Mouse (Mus musculus) MEL-GATA-1-ER (cell line): ENCODE results near the gene Tmem30a.
A peak's percentile ranks its signal among the peaks of the same experiment; 100 is the strongest.

Experiments used
- DNase-seq: peaks from one replicate; pipeline ENCODE4 v3.0.0-alpha.2; 2012; ENCODE audit warnings: low read depth; ENCODE audit errors: extremely low read depth

Gene Tmem30a

GRCm38 (mm10) chr9:79795076-79795475 is 1.8 kb upstream of the Tmem30a start:
- no peak for DNase-seq

DNA sequence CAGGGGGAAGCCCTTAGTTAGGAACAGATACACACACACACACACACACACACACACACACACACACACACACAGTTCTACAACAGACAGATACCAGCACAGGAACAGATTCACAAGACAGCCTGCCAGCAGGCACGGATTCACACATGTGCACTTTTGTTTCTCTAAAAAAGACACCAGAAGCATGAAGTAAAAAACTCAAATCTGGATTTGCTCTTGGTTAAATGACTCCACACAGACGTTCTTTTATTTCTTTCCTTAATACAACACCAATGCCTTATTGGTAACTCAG is 7.6 kb downstream of the Tmem30a start:
- no peak for DNase-seq

DNA sequence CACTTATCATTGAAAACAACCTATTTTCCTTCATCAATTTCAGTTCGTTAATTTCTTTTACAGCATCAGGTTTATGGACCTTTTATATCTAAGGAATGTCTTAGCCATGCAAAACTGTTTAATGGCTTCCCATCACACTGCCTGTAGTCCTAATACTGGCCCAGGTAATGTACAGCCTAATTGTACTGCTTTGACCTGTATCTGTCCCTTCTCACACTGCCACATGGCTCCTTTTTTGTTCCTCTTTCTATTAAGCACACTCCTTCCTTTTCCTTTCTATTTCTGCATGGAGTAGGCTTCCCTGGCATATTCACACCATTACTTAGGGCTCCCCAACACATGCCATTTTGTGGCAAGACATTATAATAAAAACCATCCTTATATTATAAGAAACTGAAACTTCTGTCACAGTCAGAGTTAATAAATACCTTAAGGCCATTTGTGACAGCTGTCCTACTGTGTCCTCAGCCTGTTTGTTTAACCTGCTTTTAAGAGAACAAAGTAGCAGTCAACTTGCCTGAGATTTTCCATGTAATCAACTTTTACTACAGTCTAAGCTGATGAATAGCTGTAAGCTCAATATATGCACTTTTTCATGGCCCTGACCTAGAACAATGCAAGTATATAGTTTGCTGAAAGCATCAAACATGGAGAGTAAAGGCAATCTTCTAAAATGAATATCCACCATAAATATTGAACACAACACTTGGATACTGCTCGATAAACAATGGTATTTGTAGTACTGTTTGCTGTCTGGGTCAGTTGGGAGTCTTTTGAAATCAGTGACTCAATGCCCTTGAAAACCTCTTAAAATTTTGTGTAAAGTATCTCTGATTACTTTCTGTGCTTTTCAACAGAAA is 8.1 kb downstream of the Tmem30a start:
- DNase-seq, result no peak

GRCm38 (mm10) chr9:79784439-79784838 is 8.9 kb downstream of the Tmem30a start:
- DNase-seq, result no peak

GRCm38 (mm10) chr9:79779354-79779753 is 14.0 kb downstream of the Tmem30a start:
- no peak for DNase-seq

DNA sequence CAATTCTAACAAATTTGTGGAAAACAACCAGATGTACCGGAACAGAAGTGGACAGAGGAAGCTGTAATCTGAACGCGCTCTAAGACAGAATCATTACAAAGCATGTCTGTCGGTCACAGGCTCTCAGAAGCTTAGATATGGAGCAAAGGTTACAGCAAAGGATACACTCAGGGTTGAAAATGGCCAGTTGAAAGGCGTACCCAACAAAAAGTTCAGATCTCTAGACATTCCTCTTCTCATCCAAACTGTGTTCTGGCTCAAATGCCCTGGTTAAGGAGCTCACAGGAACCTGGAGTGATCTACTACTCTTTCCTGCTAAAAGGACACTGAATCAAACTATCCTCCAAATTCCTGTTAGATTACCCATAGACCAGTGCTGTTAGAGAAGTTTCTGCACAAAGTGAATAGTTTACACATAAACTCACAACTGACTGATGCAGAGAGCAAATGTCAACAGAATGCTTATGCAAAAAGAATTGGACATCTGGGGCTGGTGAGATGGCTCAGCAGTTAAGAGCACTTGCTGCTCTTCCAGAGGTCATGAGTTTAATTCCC is 26.2 kb downstream of the Tmem30a start:
- DNase-seq, result no peak

GRCm38 (mm10) chr9:79765329-79765728 is 28.0 kb downstream of the Tmem30a start:
- no peak for DNase-seq

DNA sequence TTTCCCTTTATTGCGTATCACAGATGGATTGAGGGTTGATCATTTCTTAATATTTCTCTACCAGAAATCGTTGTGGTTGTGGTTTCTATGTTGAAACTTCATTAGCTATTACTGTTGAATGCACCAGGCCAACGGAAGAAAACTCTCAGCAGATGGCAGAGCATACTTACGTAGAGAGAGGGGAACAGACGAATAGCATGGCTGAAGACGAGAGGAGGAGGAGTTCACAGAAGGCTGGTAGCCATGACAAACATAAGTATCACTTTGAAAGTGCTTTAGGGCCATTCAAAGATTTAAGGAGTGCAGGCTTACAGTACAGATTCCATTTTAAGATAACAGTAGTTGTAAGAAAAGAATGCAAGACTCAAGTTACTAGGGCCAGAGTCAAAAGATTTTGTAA is 30.8 kb downstream of the Tmem30a start:
- no peak for DNase-seq

- DNase-seq, result peak; percentile 34
Measured at GRCm38 (mm10) chr9:79760076-79760475, 33.2 kb downstream of the Tmem30a start.

GRCm38 (mm10) chr9:79759385-79760005 is 33.8 kb downstream of the Tmem30a start, which contains the start of gene Cox7a2:
Cox7a2 (minus strand) TSS chr9:79759878.
- peak; percentile 91 for DNase-seq

DNA sequence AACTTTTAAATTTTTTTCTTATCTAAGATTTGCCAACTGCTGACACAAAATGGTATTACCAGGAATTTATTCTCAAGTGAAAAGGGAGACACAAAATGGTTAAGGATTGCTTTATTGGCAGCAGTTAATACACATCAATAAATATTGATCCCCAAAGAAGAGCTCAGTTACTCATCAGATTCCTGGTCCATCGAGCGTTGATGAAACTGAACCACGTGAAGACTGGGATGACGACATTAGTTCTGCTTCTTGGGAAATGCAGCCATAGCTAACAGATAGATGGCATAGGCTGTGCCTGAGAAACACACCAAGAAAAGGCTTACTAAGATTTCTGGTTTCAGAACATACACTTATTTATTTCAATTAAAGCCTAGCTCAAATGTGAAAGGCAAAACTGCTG is 38.0 kb downstream of the Tmem30a start:
- DNase-seq, result no peak

- no peak for DNase-seq
Measured at GRCm38 (mm10) chr9:79751846-79752245, 41.5 kb downstream of the Tmem30a start.

DNA sequence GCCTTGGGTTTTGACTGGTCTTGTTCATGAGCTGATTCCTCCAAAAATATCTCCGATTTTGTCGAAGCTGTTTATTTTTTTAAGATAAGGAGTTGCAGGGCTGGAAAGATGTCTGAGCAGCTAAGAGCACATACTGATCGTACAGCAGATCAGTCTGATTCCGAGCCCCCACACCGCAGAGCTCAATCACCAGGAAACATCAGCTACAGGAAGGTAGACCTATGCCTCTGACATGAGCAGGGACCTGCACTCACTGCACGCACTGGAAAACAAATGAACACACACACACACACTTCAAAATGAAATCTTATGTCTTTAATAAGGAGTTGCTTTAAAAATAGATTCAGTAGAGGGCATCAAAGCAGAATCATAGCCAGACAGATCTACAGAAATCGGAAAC is 42.6 kb downstream of the Tmem30a start:
- DNase-seq, result no peak

DNA sequence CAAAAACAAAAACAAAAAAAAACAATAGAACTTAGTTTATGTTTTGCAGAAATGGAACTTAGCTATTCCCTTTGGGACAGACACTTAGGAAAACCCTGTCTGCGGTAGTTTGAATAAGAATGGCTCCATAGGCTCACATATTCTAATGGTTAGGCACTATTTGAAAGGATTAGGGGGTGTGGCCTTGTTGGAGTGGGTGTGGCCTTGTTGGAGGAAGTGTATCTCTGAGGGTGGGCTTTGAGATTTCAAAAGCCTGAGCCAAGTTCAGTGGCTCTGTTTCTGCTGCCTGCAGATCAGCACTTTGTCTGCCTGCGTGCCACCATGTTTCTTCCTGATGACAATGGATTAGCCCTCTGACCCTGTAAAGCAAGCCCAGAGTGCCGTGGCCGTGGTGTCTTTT is 48.3 kb downstream of the Tmem30a start:
- DNase-seq, result no peak

DNA sequence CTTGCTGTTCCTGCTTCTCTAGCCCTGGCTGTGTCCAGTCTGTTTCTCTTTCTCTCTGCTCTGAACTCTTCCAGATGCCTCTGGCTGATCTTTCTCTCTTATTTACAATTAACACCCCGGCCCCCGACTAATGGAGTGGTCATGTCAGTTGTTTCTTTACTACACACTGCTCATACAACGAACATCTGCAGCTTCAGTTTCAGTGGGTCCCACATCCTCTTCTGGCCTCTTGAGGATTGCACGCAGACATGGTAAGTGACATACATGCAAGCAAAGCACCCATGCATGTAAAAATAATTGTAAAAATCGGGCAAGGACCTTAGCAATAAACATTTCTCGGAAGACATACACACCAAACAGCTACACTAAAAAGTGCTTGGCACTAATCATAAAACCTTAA is 57.7 kb downstream of the Tmem30a start:
- DNase-seq, result no peak

DNA sequence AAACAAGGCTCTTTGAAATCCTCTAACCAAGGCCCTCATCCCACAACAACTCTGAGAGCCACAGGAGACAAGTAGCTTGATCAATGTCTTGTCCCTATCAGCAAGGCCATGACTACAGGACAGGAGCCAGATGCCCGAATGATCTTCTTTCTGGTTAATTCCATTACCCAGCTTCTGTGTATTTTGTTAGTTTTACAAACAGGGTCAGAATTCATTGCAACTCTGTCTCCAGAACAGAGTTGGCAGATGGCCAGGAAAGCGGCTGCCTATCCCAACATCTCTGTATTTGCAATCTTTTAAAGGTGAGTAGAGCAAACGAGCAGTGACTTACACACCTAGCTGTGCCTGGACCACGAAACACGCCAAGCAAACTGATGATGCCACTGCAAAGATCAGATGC is 63.0 kb downstream of the Tmem30a start:
- no peak for DNase-seq

DNA sequence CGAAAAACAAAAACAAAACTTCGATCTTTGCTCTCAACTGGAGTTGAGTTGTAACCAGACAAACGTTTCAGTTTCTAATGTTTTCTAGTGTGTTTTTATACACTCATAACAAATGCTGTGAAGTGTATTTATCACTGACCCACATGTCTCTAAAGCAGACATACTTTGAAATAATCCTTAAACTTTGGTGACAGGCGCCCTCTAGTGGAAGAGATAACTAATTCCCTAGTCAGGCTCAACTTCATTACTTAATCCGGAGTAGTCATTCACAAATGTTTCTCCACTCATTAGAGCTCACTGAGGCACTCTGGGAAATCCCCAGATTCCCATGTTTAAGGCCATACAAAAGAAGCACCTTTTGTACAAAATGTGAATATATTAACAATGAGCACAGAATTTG is 70.2 kb downstream of the Tmem30a start:
- DNase-seq, result peak; percentile 36

DNA sequence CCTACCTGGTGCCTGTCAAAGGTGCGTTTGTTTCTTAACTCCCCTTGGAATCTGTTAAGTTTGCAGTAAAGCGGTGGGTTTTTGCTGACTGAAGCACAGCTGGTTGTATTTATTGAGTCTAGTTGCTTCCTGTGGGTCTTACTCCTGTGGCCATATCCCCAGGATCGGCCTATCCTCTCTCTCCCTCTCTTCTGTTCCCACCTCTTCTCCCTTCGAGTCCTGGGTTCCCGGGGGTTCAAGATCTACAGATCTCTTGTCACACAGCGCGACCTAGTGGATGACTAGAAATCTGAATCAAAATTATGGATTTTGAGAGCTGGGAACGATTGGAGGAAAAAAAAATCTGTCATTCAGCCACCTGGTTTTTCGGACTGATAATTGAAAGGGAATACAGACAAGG is 72.3 kb downstream of the Tmem30a start:
- DNase-seq, result no peak

DNA sequence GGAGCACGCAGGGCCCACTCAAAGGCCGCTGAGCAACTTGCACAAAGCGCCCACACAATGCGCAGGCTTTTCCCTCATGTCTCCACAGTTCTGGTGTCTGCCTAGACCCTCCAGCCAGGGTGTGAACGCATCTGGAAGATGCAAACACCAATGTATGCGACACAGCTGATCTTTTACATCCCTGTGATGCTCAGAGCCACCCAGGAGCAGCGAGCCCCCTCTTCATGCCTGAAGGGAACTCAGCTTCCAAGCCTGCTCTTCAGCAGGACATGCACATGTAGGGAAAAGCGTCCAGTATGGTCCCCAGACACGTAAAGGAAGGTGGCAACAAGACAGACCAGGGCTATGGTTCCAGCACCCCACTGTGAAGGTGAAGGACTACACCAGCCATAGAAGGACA is 73.2 kb downstream of the Tmem30a start:
- no peak for DNase-seq

DNA sequence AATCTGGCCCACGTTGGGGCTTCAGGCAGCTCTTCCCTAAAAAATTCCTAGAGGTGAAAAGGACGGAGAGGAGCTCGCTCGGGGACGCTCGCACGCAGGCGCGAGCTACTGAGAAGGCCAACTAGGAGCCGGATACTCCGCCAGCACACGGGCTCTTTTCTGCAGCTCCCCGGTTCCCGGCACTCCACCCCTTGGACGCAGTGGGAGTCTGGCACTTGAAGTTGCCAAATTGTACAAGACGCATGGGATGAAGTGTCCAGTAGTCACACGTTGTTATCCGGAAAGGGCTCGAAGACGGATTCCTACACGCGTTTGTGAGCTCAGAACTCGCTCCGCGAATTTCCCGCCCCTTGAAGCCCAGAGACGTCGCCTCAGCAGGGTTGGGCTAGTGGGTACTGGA is 73.9 kb downstream of the Tmem30a start:
- DNase-seq, result no peak
